Comparison of ENCODE assay signal across 17 mouse cellular contexts in the genomic region with DNA sequence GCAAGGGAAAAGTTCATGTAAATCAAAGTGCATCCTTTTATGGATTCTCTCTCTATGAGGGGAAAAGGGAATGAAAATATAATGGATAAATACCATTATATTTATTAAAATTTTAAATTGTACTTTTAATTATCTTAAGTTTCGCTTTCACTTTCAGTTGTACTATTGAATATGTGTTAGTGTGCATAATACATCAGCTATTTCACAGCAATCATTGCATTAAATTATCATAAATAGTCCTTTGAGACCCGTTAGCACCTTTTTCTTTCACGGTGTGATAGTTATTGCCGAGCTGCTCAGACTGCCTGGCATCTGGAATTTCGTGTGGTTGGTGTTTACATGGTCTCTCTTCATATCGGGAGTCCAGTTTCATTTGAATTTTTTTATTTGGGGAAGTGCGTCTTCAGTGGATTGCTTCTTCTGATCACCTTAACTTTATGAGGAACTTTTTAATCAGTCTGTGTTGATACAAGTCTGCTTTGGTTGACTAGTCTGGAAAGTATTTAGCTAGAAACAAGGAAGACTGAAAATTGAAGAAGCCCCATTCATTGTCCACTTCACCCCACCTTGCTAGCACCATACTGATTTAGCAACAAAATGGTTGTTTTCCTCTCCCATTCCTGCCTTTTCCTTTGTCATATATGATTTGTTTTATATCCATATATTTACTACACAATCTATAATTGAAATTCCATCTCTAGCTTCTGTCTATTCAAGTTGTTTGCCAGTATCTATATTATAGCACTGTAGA. TPM values are rescaled to one million over a fixed set of nuclear protein-coding genes. Genes with fewer than 3 reads are reported as not detected.
DNase-seq lines count a peak whose midpoint lies in the region; ATAC-seq and TF ChIP-seq lines count a peak whose summit lies in the region.
"Had no signal": no experiment of that assay in that cellular context is flagged by ENCODE, and none has a peak within 500 bp of the region (broad histone marks: within the 10 kb centered on the region; RNA-seq: fewer than 3 reads in every experiment).

No protein-coding gene starts in this region.

- H3K4me2 ChIP-seq in liver, embryonic 11.5 days, result no peak overlapping the region
- H3K4me2 ChIP-seq: heart, embryonic 11.5 days; hindbrain, embryonic 15.5 days; limb, embryonic 12.5 days; lung, embryonic 15.5 days had no signal

- no peaks in the 10 kb centered on the region; the same call in 1 of the 2 replicates for H3K4me1 ChIP-seq in liver, adult 2 months (ENCODE audit: control insufficient read depth, insufficient read depth, low read length)
- 0 out of 2 replicates have a peak, but pooled peaks cover 5% of the 10 kb centered on the region for H3K4me1 ChIP-seq in liver, embryonic 11.5 days (replicated peaks; ENCODE audit: control insufficient read depth, insufficient read depth, low read length)
- peaks cover 21% of the 10 kb centered on the region for H3K4me1 ChIP-seq in G1E (ENCODE audit: insufficient read depth, low read depth, low read length)
- H3K4me1 ChIP-seq: hindbrain, embryonic 15.5 days; limb, embryonic 12.5 days; lung, embryonic 15.5 days had no signal

- H3K27me3 ChIP-seq in liver, adult 2 months (ENCODE audit: control insufficient read depth, insufficient read depth, low read length), result no peaks in the 10 kb centered on the region
- no peaks in the 10 kb centered on the region for H3K27me3 ChIP-seq in liver, embryonic 11.5 days (replicated peaks; ENCODE audit: control insufficient read depth, insufficient read depth, low read length)
- no peaks in the 10 kb centered on the region for H3K27me3 ChIP-seq in G1E (ENCODE audit: insufficient read depth, low read length)
- H3K27me3 ChIP-seq: hindbrain, embryonic 15.5 days; limb, embryonic 12.5 days; lung, embryonic 15.5 days had no signal

- no peak for ATAC-seq in liver, embryonic 11.5 days (replicated peaks; ENCODE audit: low FRiP score)
- no peak for ATAC-seq in G1E (ENCODE audit: extremely low read depth, insufficient number of reproducible peaks, low FRiP score, poor library complexity, severe bottlenecking)
- peak; percentile 39 for ATAC-seq in inflammation-experienced regulatory T-cells, adult 6 months

- no peak for DNase-seq in liver, adult 2 months (ENCODE audit: extremely low read depth, low read depth, low spot score)
- no peak for DNase-seq in liver, embryonic 11.5 days (ENCODE audit: low spot score)
- peak; percentile 27 for DNase-seq in 416B (ENCODE audit: low read depth)
- no peak for DNase-seq in G1E (ENCODE audit: low spot score)
- no peak for DNase-seq in thymus, postnatal 0 days (ENCODE audit: low spot score)
- no peak for DNase-seq in frontal cortex, postnatal 10 days (ENCODE audit: low spot score in 2 of 2)
- DNase-seq: adrenal gland, adult 2 months; cerebellum, adult 2 months; gastrocnemius, postnatal 36 days; kidney, adult 18-20 months; kidney, postnatal 14 days; right cerebral cortex, postnatal 14 days had no signal

- no peak overlapping the region for H3K27ac ChIP-seq in liver, adult 2 months (replicated peaks; ENCODE audit: insufficient read depth, low read depth, low read length)
- no peak overlapping the region for H3K27ac ChIP-seq in liver, embryonic 11.5 days (ENCODE audit: low read depth, low read length)
- H3K27ac ChIP-seq: hindbrain, embryonic 15.5 days; limb, embryonic 12.5 days; lung, embryonic 15.5 days had no signal

- H3K36me3 ChIP-seq in liver, adult 2 months (ENCODE audit: control insufficient read depth, insufficient read depth, low read length), result no peaks in the 10 kb centered on the region; the same call in 1 of the 2 replicates
- H3K36me3 ChIP-seq in liver, embryonic 11.5 days (ENCODE audit: control insufficient read depth, insufficient read depth, low read length), result peaks cover 3% of the 10 kb centered on the region
- H3K36me3 ChIP-seq in G1E (replicated peaks), result peaks cover 24% of the 10 kb centered on the region

- H3K9ac ChIP-seq in liver, adult 2 months (ENCODE audit: low read depth, low read length), result no peak overlapping the region
- H3K9ac ChIP-seq in liver, embryonic 11.5 days (ENCODE audit: low read depth, low read length), result no peak overlapping the region
- H3K9ac ChIP-seq: hindbrain, embryonic 15.5 days; limb, embryonic 12.5 days; lung, embryonic 15.5 days had no signal

- H3K79me2 ChIP-seq in liver, adult 2 months (ENCODE audit: control insufficient read depth, insufficient read depth, low read length), result no peaks in the 10 kb centered on the region

- no peak for TF ChIP-seq POLR2A in liver, adult 2 months (IDR thresholded peaks at IDR 0.05; ENCODE audit: extremely low read depth, insufficient read depth, low read length)

- 87% methylated on average over 7 of the region's 7 CpGs for WGBS in liver, adult 2 months
- 88% methylated on average over 7 of the region's 7 CpGs for WGBS in liver, embryonic 11.5 days

- TF ChIP-seq CTCF in liver, adult 2 months (IDR thresholded peaks at IDR 0.05; ENCODE audit: low read depth, low read length), result no peak
- TF ChIP-seq CTCF in G1E (IDR thresholded peaks at IDR 0.05; ENCODE audit: low read depth, low read length), result no peak

- no peaks in the 10 kb centered on the region for H3K9me3 ChIP-seq in liver, embryonic 11.5 days (ENCODE audit: control insufficient read depth, low read length)
- H3K9me3 ChIP-seq in G1E (replicated peaks), result no peaks in the 10 kb centered on the region
- H3K9me3 ChIP-seq: hindbrain, embryonic 15.5 days; limb, embryonic 12.5 days; lung, embryonic 15.5 days had no signal

- peak overlapping the region; percentile 18; the same call in 1 of the 2 replicates for H3K4me3 ChIP-seq in liver, adult 2 months (ENCODE audit: insufficient read depth, low read depth, low read length)
- H3K4me3 ChIP-seq in liver, embryonic 11.5 days (ENCODE audit: low read depth, low read length), result no peak overlapping the region
- peak overlapping the region; percentile 54; the same call in 1 of the 2 replicates for H3K4me3 ChIP-seq in G1E (ENCODE audit: low read depth, low read length)
- H3K4me3 ChIP-seq: hindbrain, embryonic 15.5 days; limb, embryonic 12.5 days; lung, embryonic 15.5 days had no signal

RNA-seq across cellular contexts. Expression of a gene that starts 57.6 kb away (rescaled TPM):
- 8.0 and 11.3 TPM in 2 replicates for total RNA-seq in liver, adult 2 months (2014; rRNA removed)
- polyA plus RNA-seq in liver, adult 2 months (2012; rRNA removed), result 28.4 and 32.4 TPM in 2 replicates
- polyA plus RNA-seq in liver, embryonic 11.5 days (2014; fragmentation: Nextera tagmentation; extraction: Ambion mirVana), result 8.5 and 11.5 TPM in 2 replicates
- total RNA-seq in G1E (2014; fragmentation: Nextera tagmentation) (9.6 and 10.6 TPM in 2 replicates), G1E (2017) (12.4 and 14.7 TPM in 2 replicates)
- 11.5 and 14.2 TPM in 2 replicates for polyA plus RNA-seq in G1E (2012)
- 10 to 100 TPM in 2 of 3 experiments, 1 to 10 TPM in 1; 9.8 to 19.2 (median 14.1) TPM for polyA plus RNA-seq in inflammation-experienced regulatory T-cells, adult 6 months (2017; shearing (Covaris generic))
- 14.4 and 15.4 TPM in 2 replicates for polyA plus RNA-seq in thymus, postnatal 0 days (2015; fragmentation: Nextera tagmentation; extraction: Ambion mirVana)

RNA-seq across cellular contexts. Expression of a gene that starts 57.9 kb away (rescaled TPM):
- 7.2 and 8.7 TPM in 2 replicates for total RNA-seq in liver, adult 2 months (2014; rRNA removed)
- polyA plus RNA-seq in liver, adult 2 months (2012; rRNA removed), result 1.1 and 1.3 TPM in 2 replicates
- 41.2 and 52.8 TPM in 2 replicates for polyA plus RNA-seq in liver, embryonic 11.5 days (2014; fragmentation: Nextera tagmentation; extraction: Ambion mirVana)
- total RNA-seq in G1E (2014; fragmentation: Nextera tagmentation) (56.8 and 66.8 TPM in 2 replicates), G1E (2017) (175 and 176 TPM in 2 replicates)
- polyA plus RNA-seq in G1E (2012), result 16.2 and 25.1 TPM in 2 replicates
- 10 to 100 TPM; 21.3 to 27.3 (median 26.5) TPM for polyA plus RNA-seq in inflammation-experienced regulatory T-cells, adult 6 months (2017; shearing (Covaris generic))
- polyA plus RNA-seq in thymus, postnatal 0 days (2015; fragmentation: Nextera tagmentation; extraction: Ambion mirVana), result 26.8 and 33.9 TPM in 2 replicates
